Mouse (Mus musculus) left cerebral cortex, adult 2 months (tissue): ENCODE results near the gene Dbi. TPM values are rescaled to one million over a fixed set of nuclear protein-coding genes. Genes with fewer than 3 reads are reported as not detected.
"Not testable (repeated sequence)": the region's sequence is repeated elsewhere in the genome, so short reads cannot be mapped to it uniquely, and the experiment has no call there.

Source experiments
- DNase-seq, 2 experiments: peaks; one replicate each; pipeline ENCODE4 v3.0.0; 2021 to 2022; ENCODE audit warnings: low spot score in 2 of 2, mixed read lengths in 1 of 2; ENCODE audit errors: extremely low spot score in 1 of 2
- H3K27ac ChIP-seq: fragments of 200-600 bp; 2 replicates; pipeline ENCODE4 v1.8.1; 2022
- H3K4me3 ChIP-seq: fragments of 200-600 bp; 2 replicates; pipeline ENCODE4 v1.8.1; 2022
- CTCF ChIP-seq: fragments of 200-600 bp; IDR thresholded peaks from 2 replicates; pipeline ENCODE4 v1.8.1; 2022; ENCODE audit warnings: antibody characterized with exemption, mild to moderate bottlenecking, moderate library complexity
- intact Hi-C: fragments of 180-260 bp; cut with DNase I; formaldehyde crosslinking; loops from one replicate; pipeline ENCODE4 v1.15.1; 2025
- total RNA-seq, 2 experiments: library from RNA; stranded (reverse); gene quantifications; 2 replicates each; pipeline ENCODE4 v1.2.3; 2021

The Dbi gene
- total RNA-seq, 2 experiments from 2014 or later = 202 to 252 TPM

- no peak for DNase-seq
- no peak for TF ChIP-seq CTCF
- Histone ChIP-seq H3K27ac (no peak overlapping the region), H3K4me3 (no peak overlapping the region)
- intact Hi-C loops = loop anchor here (2.0 kb wide), 2 partner anchors 55 to 451 kb away; no protein-coding TSS in a partner anchor
These were observed 21.4 kb downstream of the Dbi start for GRCm38 (mm10) chr1:120099483-120099882.

GRCm38 (mm10) chr1:120098327-120098726 is 22.6 kb downstream of the Dbi start:
- intact Hi-C loops = loop anchor here (2.0 kb wide), 2 partner anchors 56 to 452 kb away; no protein-coding TSS in a partner anchor

GRCm38 (mm10) chr1:120094920-120095319 is 26.0 kb downstream of the Dbi start:
- TF ChIP-seq CTCF = no peak
- no peak for DNase-seq
- Histone ChIP-seq H3K27ac (no peak overlapping the region), H3K4me3 (no peak overlapping the region)
- intact Hi-C loops = no loop called here

More at GRCm38 (mm10) chr1:120098327-120098726, 22.6 kb downstream of the Dbi start:
- DNase-seq = peak; percentile 70 to 76
- Histone ChIP-seq H3K4me3 (no peak overlapping the region), H3K27ac (no peak overlapping the region)
- TF ChIP-seq CTCF = peak; percentile 96

GRCm38 (mm10) chr1:120093482-120094134 is 27.3 kb downstream of the Dbi start:
- peak; percentile 83 to 91 for DNase-seq
- intact Hi-C loops = loop anchor here (1.0 kb wide), 1 partner anchor 60 kb away; no protein-coding TSS in a partner anchor
- H3K4me3 ChIP-seq, H3K27ac ChIP-seq: not testable (repeated sequence)
- TF ChIP-seq CTCF = peak; percentile 78

- Histone ChIP-seq H3K27ac (no peak overlapping the region), H3K4me3 (no peak overlapping the region)
- no peak for TF ChIP-seq CTCF
- intact Hi-C loops = no loop called here
- no peak for DNase-seq
These were observed 29.9 kb downstream of the Dbi start for GRCm38 (mm10) chr1:120090880-120091570.

- intact Hi-C loops = no loop called here
- DNase-seq = no peak
- no peak for TF ChIP-seq CTCF
- Histone ChIP-seq H3K4me3 (no peak overlapping the region), H3K27ac (no peak overlapping the region)
These were observed 31.7 kb downstream of the Dbi start for GRCm38 (mm10) chr1:120089180-120089579.

GRCm38 (mm10) chr1:120086644-120087043 is 34.2 kb downstream of the Dbi start:
- no peak for TF ChIP-seq CTCF
- DNase-seq = no peak
- intact Hi-C loops = no loop called here
- Histone ChIP-seq H3K27ac (no peak overlapping the region), H3K4me3 (no peak overlapping the region)

- Histone ChIP-seq H3K4me3 (no peak overlapping the region), H3K27ac (no peak overlapping the region)
- intact Hi-C loops = no loop called here
- DNase-seq = no peak
- no peak for TF ChIP-seq CTCF
These were observed 35.2 kb downstream of the Dbi start for GRCm38 (mm10) chr1:120085696-120086095.

- intact Hi-C loops = no loop called here
- H3K27ac ChIP-seq = no peak overlapping the region
- no peak for TF ChIP-seq CTCF
These were observed 36.9 kb downstream of the Dbi start for GRCm38 (mm10) chr1:120083921-120084517.

GRCm38 (mm10) chr1:120082957-120083585 is 37.8 kb downstream of the Dbi start:
- Histone ChIP-seq H3K4me3 (no peak overlapping the region), H3K27ac (no peak overlapping the region)
- TF ChIP-seq CTCF = no peak
- intact Hi-C loops = no loop called here
- no peak for DNase-seq

More at GRCm38 (mm10) chr1:120083921-120084517, 36.9 kb downstream of the Dbi start:
- H3K4me3 ChIP-seq = no peak overlapping the region
- no peak for DNase-seq

GRCm38 (mm10) chr1:120080632-120081031 is 40.2 kb downstream of the Dbi start:
- no peak for TF ChIP-seq CTCF
- Histone ChIP-seq H3K27ac (no peak overlapping the region), H3K4me3 (no peak overlapping the region)
- DNase-seq = no peak
- intact Hi-C loops = no loop called here
